Mouse (Mus musculus): ENCODE results near the gene Iqgap1. TPM values are rescaled to one million over a fixed set of nuclear protein-coding genes. Genes with fewer than 3 reads are reported as not detected.
A peak's percentile ranks its signal among the peaks of the same experiment; 100 is the strongest.
"Not testable (repeated sequence)": the region's sequence is repeated elsewhere in the genome, so short reads cannot be mapped to it uniquely, and the experiment has no call there.

The Iqgap1 gene
- polyA plus RNA-seq, 1 experiment from 2014 or later = 21.7 TPM

- Histone ChIP-seq H3K9ac (replicated peaks) (no peak overlapping the region), H3K36me3 (no peaks in the 10 kb centered on the region), H3K4me2 (replicated peaks) (no peak overlapping the region), H3K4me1 (replicated peaks) (no peaks in the 10 kb centered on the region), H3K27me3 (no peaks in the 10 kb centered on the region), H3K9me3 (no peaks in the 10 kb centered on the region), H3K27ac (no peak overlapping the region), H3K4me3 (replicated peaks) (no peak overlapping the region)
- ATAC-seq = no peak
- 77% methylated on average over 5 of the region's 5 CpGs for WGBS
Observed at GRCm38 (mm10) chr7:80842132-80842531, 16.4 kb upstream of the Iqgap1 start.

DNA sequence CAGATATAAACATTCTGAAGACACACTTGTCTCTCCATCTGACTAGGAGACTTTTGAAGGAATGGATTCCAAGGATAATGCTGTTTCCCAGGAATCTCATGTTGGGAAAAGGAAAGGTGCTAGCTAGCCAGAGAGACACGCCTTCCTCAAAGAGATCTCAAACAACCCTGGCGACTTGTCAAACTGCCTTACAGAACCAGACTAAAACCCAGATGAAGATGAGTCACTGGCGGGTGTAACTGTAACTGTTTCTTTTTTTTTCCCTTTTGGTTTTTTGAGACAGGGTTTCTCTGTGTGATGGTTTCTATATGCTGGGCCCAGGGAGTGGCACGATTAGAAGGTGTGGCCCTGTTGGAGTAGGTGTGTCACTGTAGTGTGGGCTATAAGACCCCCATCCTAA lies 15.2 kb upstream of the Iqgap1 start:
- no peak for ATAC-seq
- H3K9ac ChIP-seq (replicated peaks) = no peak overlapping the region
- no peaks in the 10 kb centered on the region for H3K9me3 ChIP-seq
- no peak overlapping the region for H3K27ac ChIP-seq
- no peaks in the 10 kb centered on the region for H3K36me3 ChIP-seq
- no peak overlapping the region for H3K4me2 ChIP-seq (replicated peaks)
- H3K4me3 ChIP-seq (replicated peaks) = no peak overlapping the region
- no peaks in the 10 kb centered on the region for H3K4me1 ChIP-seq (replicated peaks)
- WGBS = 83% methylated on average over 4 of the region's 4 CpGs
- H3K27me3 ChIP-seq = no peaks in the 10 kb centered on the region

DNA sequence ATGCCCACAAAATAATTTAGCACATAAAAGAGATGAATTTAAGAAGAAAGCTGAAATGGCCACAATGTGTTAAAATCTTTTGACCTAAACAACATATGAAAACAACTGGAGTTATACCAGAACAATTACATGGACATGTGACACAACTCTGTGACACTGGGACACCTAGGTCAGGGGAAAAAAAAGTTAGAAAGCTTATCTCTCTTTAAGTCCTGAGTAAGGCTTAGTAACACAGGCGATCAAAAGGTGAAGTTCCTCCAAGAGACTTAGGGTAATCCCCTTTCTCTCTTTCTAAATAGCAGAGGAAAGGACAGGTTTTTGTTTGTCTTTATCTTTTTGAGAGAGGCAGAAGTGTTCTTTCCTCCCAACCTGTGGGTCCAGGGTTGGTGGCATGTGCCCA lies 14.5 kb upstream of the Iqgap1 start:
- Histone ChIP-seq H3K27ac (no peak overlapping the region), H3K4me2 (replicated peaks) (no peak overlapping the region), H3K9me3 (no peaks in the 10 kb centered on the region), H3K27me3 (no peaks in the 10 kb centered on the region), H3K36me3 (no peaks in the 10 kb centered on the region), H3K4me1 (replicated peaks) (no peaks in the 10 kb centered on the region), H3K9ac (replicated peaks) (no peak overlapping the region), H3K4me3 (replicated peaks) (no peak overlapping the region)
- no peak for ATAC-seq
- WGBS = 12% methylated on average over 1 of the region's 1 CpGs

DNA sequence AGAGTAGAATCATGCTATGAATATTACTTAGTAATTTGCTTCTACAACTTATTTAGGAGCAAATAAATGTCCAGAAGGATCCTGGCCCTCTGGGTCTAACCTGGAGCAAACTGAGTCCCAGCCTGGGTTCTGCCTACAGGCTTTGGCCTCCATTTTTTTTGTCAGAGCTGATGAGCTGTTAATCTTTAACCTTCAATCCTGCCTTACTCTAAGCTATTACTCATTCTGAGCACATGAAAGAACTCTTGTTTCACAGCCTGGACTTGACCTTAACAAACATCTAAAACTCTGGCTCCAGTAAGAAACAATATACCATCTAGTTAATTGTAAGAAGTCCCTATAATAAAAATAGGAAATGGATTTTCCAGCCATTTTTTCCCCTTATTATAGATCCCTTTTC lies 14.0 kb upstream of the Iqgap1 start:
- ATAC-seq = no peak
- Histone ChIP-seq H3K4me2 (replicated peaks) (no peak overlapping the region), H3K27me3 (no peaks in the 10 kb centered on the region), H3K9me3 (no peaks in the 10 kb centered on the region), H3K27ac (no peak overlapping the region), H3K4me3 (replicated peaks) (no peak overlapping the region), H3K36me3 (no peaks in the 10 kb centered on the region), H3K9ac (replicated peaks) (no peak overlapping the region), H3K4me1 (replicated peaks) (no peaks in the 10 kb centered on the region)

DNA sequence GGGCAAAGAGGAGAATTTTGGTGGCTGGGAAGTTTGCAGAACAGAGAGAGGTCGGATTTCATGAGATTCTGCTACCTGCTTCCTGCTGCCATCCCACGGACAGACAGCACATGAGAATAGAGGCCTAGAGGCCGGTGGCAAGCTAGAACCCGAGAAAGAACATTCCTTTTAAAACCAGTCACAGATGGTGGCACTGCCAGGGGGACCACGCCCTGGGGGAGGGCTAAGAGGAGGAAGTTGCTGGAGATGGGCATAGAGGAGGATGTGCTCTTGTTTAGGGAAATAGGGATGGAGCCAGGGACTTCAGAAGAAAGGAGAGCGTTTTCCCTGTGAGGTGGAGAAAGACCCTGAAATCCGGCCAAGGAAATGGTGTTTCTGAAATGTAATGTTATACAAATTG lies 12.5 kb upstream of the Iqgap1 start:
- Histone ChIP-seq H3K9me3 (no peaks in the 10 kb centered on the region), H3K36me3 (no peaks in the 10 kb centered on the region), H3K27me3 (no peaks in the 10 kb centered on the region), H3K4me2 (replicated peaks) (no peak overlapping the region), H3K9ac (replicated peaks) (no peak overlapping the region), H3K27ac (no peak overlapping the region), H3K4me1 (replicated peaks) (no peaks in the 10 kb centered on the region), H3K4me3 (replicated peaks) (no peak overlapping the region)
- 39% methylated on average over 7 of the region's 7 CpGs for WGBS
- ATAC-seq = no peak

DNA sequence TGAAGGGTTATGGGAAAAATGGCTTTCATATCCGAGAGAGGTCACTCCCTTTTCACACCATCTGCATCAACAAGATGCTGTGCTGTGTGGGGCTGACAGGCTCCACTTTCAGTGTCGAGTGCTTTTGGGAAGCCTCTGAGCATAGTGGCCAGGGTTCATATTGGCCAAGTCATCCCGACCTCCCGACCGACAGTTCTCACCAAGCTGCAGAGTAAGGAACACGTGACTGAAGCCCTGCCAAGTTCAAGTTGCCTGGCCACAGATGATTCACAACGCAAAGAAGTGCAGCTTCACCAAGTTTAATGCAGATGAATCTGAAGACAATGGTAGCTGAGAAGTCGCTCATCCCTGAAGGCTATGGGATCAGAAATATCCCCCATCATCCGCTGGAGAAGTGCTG lies 12.0 kb upstream of the Iqgap1 start:
- no peak for ATAC-seq
- 59% methylated on average over 9 of the region's 9 CpGs for WGBS
- Histone ChIP-seq H3K4me2 (replicated peaks) (no peak overlapping the region), H3K36me3 (no peaks in the 10 kb centered on the region), H3K4me3 (replicated peaks) (no peak overlapping the region), H3K27me3 (no peaks in the 10 kb centered on the region), H3K9ac (replicated peaks) (no peak overlapping the region), H3K9me3 (no peaks in the 10 kb centered on the region), H3K27ac (no peak overlapping the region), H3K4me1 (replicated peaks) (0 out of 2 replicates have a peak, but pooled peaks cover 3% of the 10 kb centered on the region)

- no peak for ATAC-seq
- WGBS = 77% methylated on average over 4 of the region's 4 CpGs
- H3K4me3 ChIP-seq (replicated peaks) = no peak overlapping the region
- 0 out of 2 replicates have a peak, but pooled peaks cover 3% of the 10 kb centered on the region for H3K4me1 ChIP-seq (replicated peaks)
- H3K36me3 ChIP-seq = no peaks in the 10 kb centered on the region
- no peak overlapping the region for H3K27ac ChIP-seq
- H3K4me2 ChIP-seq (replicated peaks) = no peak overlapping the region
- no peak overlapping the region for H3K9ac ChIP-seq (replicated peaks)
- H3K9me3 ChIP-seq = no peaks in the 10 kb centered on the region
- H3K27me3 ChIP-seq = no peaks in the 10 kb centered on the region
Observed at GRCm38 (mm10) chr7:80835984-80836652, 10.3 kb upstream of the Iqgap1 start.

- H3K9me3 ChIP-seq = no peaks in the 10 kb centered on the region
- no peaks in the 10 kb centered on the region for H3K36me3 ChIP-seq
- H3K9ac ChIP-seq (replicated peaks) = no peak overlapping the region
- no peak overlapping the region for H3K4me2 ChIP-seq (replicated peaks)
- 44% methylated on average over 12 of the region's 12 CpGs for WGBS
- H3K27me3 ChIP-seq = no peaks in the 10 kb centered on the region
- no peak overlapping the region for H3K27ac ChIP-seq
- no peak overlapping the region for H3K4me3 ChIP-seq (replicated peaks)
- H3K4me1 ChIP-seq (replicated peaks) = 0 out of 2 replicates have a peak, but pooled peaks cover 3% of the 10 kb centered on the region
- no peak for ATAC-seq
Observed at GRCm38 (mm10) chr7:80833651-80834532, 8.1 kb upstream of the Iqgap1 start.

GRCm38 (mm10) chr7:80832996-80833650 lies 7.3 kb upstream of the Iqgap1 start:
- not testable (repeated sequence) for H3K27ac ChIP-seq; H3K4me2 ChIP-seq (replicated peaks); H3K36me3 ChIP-seq; H3K27me3 ChIP-seq; H3K4me3 ChIP-seq (replicated peaks); H3K9me3 ChIP-seq; H3K9ac ChIP-seq (replicated peaks); H3K4me1 ChIP-seq (replicated peaks)
- peak; percentile 88 for ATAC-seq
- WGBS = 19% methylated on average over 14 of the region's 14 CpGs

DNA sequence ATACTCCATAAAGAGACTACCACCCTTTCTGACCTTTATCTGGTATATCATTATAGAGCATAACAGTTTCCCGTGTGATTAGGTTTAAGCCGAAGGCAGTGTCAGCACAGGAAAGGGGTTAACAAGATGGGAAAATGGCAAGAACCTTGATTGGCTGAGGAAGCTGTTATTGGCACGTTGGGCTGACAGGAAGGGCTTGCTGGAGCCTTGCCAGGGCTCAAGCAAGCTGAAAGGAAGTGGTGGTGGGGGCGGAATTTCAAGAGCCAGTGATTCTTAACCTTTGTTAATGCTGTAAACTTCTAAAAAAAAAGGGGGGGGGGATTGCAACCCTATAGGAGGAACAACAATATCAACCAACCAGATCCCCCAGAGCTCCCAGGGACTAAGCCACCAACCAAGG lies 6.4 kb upstream of the Iqgap1 start:
- Histone ChIP-seq H3K4me1 (replicated peaks) (0 out of 2 replicates have a peak, but pooled peaks cover 3% of the 10 kb centered on the region), H3K9ac (replicated peaks) (no peak overlapping the region), H3K4me2 (replicated peaks) (no peak overlapping the region), H3K9me3 (no peaks in the 10 kb centered on the region), H3K27me3 (no peaks in the 10 kb centered on the region), H3K27ac (no peak overlapping the region), H3K4me3 (replicated peaks) (no peak overlapping the region), H3K36me3 (no peaks in the 10 kb centered on the region)
- no peak for ATAC-seq
- WGBS = 54% methylated on average over 4 of the region's 4 CpGs

GRCm38 (mm10) chr7:80830193-80830803 lies 4.5 kb upstream of the Iqgap1 start:
- Histone ChIP-seq H3K9me3 (no peaks in the 10 kb centered on the region), H3K27ac (no peak overlapping the region), H3K9ac (replicated peaks) (no peak overlapping the region), H3K4me1 (replicated peaks) (0 out of 2 replicates have a peak, but pooled peaks cover 3% of the 10 kb centered on the region), H3K4me3 (replicated peaks) (no peak overlapping the region), H3K36me3 (no peaks in the 10 kb centered on the region), H3K27me3 (no peaks in the 10 kb centered on the region), H3K4me2 (replicated peaks) (no peak overlapping the region)
- 86% methylated on average over 15 of the region's 15 CpGs for WGBS
- no peak for ATAC-seq

Measured in midbrain, embryonic 13.5 days (tissue).